Mouse (Mus musculus) 3134 (cell line): ENCODE data around the gene Ttc28.

Experiments
- DNase-seq: peaks from one replicate; pipeline ENCODE4 v3.0.0-alpha.2; 2011; ENCODE audit warnings: low spot score; ENCODE audit not compliant: insufficient read length; ENCODE audit errors: extremely low read depth

Gene Ttc28

DNA sequence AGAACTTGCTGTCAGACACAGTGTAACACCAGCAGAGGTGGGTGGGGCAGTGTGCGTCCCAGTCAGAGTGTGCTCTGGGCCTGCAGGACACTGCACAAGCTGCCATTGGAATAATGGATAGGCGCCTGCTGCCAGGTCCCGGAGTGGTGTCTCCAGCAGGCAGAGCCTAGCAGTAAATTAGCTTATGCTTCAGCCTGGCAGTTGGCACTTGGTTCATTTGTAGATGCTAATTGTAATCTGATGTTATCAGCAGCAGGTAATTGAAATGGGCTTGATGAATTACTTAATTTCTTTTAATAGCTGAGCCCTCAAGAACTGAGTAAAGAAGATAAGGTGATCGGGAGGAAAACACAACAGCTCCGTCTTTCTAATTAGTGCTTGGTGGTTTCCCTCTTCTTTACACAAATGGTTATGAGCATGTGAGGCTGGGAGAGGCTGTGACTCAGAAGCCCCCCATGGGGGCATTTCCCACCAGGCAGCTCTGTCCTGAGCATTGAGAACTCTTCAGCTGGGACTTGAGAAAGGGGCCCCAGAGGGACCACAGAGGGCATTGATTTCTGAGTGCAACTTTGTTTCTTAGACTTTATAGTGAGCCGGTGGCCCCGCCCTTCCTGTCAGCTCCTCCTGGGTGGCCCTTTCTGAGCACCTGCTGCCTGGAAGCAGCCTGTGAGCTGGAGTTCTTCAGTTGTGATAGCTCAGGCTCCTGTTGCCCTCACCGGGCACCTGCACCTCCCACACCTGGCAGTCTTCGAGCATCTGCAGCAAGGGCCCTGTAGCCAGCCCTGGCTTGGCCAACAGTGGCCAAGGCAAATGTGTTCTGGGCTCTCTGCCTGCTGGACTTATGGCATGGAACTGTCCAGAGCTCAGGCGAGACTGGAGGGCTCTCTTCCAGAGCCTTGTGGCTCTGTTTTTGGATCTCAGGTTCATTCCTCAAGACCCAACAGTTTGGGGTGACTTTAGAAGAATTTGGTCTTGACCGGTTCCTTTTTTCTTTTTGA lies 316.2 kb downstream of the Ttc28 start:
- no peak for DNase-seq

DNA sequence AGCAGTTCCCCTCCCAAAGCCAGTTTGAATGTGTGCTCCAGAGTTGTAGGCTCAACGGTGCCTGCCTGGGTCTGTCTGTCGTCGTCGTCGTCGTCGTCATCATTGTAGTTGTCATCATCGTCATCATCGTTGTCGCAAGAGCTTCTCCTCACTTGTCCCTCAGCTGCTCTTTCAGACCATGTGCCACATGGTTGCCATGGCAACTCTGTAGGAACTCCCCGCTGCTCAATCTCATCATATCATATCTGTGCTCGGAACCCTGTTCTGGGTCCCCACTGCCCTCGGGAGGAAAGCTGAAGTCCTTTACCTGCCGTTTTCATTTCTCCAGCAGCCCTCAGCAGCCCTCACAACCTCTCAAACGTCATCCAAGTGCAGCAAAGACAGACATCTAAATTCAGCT lies 318.1 kb downstream of the Ttc28 start:
- no peak for DNase-seq

DNA sequence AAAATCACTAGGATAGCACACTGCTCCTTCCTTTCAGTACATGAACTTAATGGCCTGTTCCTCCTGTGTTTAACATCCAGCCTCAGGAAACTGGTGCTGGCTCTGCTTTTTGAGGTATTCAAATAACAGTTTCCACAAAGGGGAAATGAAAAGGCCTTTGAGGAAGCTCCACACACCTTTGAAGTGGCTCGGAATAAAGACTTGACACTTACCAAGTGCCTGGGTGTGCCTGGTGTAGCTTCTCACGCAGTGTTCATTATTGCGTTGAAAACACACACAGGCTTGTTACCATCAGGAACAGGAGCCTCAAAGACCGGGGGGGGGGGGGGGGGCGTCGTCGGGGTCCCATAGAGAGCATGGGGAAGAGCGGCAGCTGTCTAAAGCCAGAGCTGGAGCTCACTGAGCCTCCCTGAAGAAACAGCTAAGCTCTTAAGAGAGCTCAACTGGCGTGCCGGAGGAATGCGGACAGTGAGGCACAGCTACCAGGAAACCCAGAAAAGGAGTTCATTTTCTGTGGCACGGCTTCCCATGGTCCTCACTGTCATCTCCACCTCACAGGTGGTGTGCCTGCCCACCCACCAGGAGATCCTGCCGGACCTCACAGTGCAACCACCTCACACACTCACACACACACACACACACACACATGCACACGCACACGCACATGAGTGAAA lies 320.7 kb downstream of the Ttc28 start:
- no peak for DNase-seq

DNA sequence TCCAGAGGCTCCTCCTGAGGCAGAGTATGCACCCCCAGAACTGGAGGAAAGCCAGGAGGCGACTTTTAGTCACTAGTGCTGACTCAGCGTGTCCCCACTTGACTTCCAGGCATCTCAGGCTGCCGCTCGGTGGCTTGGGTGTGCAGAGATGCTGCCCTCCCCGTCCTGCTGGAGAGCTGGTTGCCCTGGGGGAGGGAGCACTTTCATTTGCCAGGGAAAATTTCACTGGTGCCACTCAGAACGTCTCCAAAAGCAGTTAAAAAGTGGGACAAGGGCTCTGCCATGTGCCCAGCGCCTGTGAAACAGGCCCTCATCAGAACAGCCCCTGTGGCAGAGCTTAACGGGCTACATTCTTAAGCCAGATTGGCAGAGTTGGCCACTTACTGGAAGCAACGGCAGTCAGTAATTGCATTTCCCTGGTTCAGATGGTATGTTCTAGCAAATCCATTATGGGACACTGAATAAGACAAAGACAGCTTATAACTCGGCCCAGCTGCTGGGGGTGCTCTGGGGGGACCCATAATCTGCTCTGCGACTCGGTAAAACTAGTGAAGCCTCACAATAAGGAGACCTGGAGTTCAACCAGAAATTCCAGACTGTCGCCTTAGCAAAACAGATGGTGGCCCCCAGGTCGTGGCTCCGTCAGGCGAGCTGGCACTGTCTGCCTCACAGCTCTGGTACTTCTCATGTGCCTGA lies 321.5 kb downstream of the Ttc28 start:
- peak; percentile 40 for DNase-seq

DNA sequence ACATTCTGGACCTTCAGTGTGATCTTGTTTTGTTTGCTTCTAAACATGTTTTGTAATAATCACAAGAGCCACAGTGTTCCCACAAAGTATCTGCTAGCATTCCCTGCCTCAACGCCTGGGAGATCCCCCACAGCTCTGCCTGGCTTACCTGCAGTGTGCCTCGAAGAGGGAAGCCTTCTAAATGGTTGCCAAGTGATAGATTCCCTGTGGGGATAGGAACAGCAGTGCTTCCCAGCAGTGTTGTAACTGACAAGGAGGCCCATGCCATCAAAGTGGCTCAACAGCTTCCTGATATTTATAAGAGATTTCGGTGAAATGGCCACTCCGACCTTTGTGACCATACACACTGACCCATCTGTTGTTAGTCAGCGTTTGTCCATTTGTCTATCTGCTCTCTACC lies 324.6 kb downstream of the Ttc28 start:
- no peak for DNase-seq

DNA sequence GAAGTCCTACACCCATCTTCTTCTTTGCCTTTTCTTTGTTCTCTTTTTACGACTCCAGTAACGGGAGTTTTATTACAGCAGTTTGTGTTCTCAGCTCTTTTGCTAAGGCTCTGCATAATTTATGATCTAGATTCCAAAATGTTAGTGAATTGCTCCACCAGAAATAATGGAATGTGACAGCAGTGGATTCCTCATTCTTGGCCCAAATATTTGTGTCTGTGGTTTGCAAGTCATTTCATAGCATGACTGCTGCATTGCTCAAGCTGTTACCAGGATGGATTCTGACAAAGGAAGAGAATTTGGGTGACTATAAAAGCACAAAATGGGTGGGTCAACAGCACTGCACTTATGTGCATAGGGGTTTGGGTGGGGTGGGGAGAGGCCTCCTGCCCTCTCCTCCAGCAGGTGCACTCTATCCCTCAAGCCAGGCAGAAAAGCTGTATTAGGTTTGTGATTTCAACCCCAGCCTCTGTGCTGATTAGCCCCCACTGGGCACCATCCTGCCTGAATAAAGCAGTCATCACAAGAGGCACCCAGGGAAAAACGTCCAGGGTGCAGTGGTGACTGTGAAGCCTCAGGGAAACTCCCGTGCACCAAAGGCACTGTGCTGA lies 325.5 kb downstream of the Ttc28 start:
- peak; percentile 73 for DNase-seq

DNA sequence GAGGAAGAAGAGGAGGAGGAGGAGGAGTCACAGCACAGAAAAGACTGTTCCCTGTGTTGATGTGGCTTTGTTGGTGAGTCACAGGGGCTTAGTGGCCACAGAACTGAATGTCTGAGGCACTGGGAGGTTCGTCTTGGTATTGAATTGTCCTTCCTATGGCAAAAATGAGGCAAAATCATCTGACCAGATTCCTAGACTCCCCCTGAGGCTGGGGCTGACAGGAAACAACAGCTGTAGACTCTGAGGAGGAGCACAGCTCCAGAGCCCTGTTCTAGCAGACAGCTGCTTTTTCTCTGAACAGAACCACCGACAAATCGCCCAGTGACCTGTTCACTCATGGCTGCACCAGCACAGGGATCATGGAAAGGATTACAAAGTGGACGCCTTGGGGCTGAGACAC lies 326.2 kb downstream of the Ttc28 start:
- peak; percentile 67 for DNase-seq

DNA sequence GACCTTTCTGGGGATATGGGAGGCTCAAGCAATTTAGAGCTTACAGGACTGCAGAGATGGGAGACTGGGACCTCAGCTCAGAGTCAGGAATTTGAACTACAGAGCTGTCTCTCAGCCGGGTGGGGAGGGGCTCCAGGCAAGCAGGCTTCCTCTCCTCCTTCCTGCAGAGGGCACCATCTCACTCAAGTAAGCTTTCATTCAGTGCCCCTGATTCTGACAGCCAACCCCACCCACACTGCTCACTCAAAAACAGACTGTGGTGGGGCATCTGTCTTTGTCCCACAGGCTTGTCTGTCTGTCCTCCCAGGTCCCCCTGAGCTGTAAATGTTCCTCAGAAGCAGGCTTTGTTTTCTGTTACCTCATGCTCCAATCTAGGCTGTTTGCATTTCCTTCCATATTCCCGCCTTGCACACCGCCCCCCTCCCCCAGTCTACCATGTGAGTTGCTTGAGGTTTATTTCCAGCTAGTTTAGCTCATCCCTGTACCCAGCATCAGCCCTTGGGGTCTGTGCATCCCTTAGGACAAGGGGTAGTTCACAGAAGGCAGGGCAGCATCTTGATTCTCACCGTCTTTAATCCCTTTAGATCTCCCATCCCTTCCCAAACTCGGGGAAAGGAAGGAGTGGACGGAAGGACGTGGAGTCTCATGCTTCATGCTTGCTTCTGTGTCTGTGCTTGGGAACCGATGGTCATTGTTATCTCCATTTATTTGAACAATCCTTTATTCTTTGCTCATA lies 328.5 kb downstream of the Ttc28 start:
- DNase-seq: no peak

DNA sequence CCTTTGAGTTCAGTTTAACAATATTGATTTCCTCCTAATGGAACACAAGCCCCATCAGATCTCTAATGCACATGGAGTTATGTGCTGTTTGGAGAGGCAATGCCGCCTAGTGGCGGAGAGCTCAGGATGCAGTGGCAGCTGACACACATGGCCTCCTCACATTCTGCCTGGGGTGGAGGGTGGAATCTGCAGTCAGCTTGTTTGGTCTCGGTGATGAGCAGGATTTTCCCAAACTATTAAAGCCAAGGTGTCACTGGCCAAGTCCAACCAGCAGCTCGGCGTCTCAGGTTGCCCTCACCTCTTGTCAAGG lies 329.0 kb downstream of the Ttc28 start:
- no peak for DNase-seq

DNA sequence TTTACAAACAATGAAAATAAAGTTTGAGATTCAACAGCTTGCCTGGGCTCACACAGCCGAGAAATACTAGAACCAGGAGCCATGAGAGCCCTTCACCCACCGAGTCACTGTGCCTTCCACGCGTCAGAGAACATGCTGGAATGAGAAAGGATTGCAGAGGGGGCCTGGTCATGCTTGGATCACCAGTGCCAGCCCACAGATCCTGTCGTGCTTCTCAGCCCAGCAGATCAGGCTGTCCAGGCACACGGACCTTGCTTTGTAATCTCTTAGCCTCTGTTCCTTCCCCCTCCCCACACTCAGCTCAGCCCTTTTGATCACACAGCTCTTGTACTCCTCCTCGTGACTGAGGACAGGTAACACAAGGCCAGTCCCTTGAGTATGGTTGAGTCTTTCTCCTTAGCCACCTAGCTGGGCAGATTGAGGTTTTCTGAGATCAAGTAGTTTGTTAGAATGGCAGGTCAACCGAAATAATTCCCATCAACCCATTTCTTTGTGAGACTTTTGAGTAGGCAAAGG lies 334.4 kb downstream of the Ttc28 start:
- DNase-seq: no peak

DNA sequence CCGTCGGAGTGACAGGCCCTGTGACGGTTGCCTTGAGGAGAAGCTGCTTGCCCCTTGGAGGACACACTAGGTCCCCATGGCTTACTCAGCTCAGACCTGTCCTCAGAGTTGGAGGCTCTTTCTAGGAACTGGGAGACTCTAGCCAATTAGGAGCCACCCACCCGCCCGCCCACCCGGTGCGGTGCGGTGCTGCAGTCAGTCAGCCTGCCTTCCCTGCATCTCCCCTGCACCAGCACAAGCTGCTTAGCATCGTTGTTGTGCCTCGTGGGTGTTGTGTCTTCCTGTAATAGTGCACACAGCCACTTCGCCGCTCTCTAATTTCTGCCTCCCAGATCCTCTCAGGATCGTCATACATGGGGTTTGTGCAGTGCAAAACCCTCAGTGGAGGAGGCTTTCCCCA lies 335.3 kb downstream of the Ttc28 start:
- no peak for DNase-seq

DNA sequence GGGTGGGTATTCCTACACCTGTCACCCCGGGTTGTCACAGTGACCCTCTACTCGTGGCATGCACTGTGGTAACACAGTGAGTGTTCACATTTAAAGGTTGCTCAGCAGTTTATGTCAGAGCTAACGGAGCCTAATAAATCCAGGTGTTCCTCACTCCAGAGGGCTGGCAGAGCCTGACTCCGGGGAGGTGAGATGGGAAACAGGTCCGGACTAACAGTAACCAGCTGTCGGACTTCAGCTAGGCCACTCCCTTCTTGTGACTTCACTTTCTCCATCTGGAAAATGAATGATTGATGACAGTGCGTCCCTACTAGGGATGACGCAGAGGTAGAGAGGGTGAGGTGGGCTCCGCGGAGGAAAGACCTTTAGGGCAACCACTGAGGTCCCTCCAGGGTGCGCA lies 336.1 kb downstream of the Ttc28 start:
- DNase-seq: no peak

DNA sequence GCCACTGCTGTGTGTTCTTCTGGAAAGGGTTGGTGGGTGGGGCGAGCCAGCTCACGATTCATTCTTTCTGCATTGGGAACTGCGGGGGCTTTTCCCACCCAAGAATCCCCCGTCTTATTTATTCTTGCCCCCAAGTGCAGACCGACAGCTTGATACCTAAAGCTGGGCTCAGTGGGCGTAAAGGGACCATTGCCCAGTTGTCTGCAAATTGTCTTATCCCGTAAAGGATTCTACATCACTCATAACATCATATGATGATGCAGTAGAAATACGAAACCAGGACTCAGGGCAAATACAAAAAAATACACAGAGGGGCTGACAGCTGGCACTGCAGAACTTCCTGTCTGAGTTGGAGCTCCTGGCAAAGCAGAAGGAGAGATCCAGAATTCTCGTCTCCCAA lies 336.6 kb downstream of the Ttc28 start:
- DNase-seq: no peak

DNA sequence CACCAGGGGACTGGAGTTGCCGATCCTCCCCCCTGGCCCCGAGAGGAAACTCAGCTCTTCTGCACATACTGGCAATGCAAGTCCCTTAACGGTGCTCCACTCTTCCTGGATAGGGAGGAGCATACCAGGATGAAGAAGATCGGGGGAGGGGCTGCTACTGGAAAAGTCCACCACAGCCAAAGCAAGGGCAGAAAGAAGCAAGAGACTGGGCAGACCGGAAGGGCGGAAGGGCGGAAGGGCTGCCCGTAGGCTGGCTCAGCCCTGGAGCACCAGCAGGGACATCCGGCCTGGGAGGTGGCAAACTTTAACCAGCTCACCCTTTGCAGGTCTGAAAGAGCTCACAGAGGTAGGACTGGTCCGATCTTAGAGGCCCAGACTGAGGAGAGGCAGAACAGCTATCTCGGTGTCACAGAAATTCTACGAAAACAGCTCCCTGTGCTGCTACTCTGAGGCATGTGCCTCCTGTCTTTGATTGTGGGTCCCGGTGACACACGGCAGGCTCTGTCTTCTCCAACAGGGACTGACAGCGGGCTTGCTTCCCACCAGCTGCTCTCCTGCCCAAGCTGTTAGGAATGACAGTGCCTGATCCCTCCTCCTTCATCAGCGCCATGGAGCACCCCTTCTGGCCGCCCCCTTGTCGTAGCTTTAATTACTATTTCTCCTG lies 338.0 kb downstream of the Ttc28 start:
- DNase-seq: no peak

DNA sequence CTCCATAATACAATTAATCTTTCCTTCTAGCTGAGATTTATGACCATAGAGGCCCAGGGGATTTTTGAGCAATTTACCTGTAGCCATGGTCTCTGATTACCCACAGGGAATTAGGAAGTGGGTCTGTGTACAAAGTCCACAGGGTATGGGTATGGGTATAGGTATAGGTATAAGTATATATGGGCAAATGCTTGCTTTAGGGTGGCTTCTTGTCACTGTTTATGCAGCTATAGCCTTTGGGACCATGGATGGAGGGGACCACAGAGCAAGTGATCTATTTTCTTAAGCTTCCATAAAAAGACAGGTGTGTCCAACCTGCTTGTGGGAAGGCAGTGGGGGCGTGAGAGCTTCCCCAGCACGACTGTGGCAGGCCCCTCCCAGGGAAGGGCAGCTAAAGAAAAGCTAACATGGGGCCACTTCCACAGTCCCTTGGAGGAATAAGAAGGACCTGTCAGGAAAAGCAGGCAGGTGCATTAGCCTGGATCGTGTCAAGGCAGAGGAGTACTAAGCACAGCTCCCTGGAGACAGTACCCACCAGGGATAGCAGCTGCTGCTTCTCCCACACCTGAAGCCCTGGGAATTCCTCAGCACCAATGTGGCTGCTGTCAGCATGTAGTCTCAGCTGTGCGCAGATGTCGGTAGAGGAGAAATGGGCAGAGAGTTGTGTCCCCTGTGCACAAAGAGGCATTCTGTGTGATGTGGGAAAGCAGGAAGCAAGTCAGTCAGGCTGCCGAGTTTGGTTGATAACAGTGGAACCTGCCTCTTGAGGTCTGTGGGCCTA lies 338.7 kb downstream of the Ttc28 start:
- no peak for DNase-seq

DNA sequence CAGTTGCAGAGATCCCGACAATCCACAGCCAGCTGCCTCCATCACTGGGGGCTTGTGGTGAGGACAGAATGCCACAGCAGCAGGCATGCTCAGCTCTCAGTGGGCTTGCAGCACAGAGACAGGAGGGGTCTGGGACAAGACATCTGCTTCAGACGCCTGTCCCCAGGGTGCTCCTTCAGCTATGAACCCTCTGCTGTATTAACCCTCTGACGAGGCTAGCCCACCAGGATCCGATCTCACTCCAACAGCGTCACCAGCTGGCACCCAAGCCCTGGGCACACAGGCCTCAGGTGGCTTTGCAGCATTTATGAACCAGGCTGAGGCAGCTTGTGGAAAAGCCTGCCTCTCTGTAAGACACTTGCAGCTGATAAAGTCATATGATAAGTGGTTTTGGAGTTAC lies 339.4 kb downstream of the Ttc28 start:
- no peak for DNase-seq

DNA sequence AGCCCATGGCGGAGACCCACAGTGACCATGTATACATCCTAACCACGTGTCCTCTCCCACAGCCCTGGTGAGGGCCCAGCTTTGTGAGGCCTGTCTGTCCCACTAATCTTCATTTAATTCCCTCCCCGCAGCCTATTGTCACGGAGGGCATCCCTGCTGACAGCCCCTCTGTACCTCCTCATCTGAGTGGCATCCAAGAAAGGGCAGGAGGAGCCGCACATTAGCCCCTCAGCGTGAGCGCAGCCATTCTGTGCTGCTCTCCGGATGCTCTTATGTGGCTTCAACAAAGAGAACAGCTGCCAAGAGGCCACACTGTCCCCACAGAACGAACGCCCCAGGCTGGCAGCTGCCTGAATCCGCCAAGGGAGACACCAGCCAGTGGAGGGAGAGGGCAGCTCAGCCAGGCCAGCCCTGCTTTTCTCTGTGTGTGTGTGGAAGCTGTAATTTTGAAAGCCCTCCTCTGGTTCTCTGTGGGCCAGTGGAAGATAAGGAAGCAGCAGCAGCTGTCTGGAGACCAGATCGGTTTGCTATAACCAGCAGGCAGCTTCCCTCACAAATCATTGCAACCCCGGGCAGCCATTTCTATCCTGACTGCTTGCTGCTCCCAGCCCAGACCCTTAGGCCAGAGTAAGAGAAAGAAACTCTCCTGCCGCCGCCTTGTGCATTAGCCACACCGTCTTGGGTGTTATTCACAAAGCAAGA lies 341.2 kb downstream of the Ttc28 start:
- no peak for DNase-seq

DNA sequence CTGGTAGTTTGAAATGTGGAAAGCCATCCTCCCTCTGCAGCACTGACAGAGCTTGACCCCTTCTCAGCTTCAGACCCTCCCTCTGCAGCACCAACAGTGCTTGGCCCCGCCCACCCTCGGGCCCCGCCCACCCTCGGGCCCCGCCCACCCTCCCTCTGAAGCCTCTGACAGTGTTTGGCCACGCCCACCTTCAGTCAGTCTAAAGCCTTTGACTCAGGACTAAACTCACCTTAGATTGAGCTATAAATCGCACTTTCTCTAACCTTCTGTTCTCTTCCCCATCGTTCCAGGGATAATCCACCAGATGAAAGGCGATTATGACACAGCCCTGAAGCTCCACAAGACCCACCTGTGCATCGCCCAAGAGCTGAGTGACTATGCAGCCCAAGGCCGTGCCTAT lies 343.2 kb downstream of the Ttc28 start:
- no peak for DNase-seq
